Mouse (Mus musculus) adrenal gland, postnatal 25 days (tissue): ENCODE data around the gene Cdk6. TPM values are rescaled to one million over a fixed set of nuclear protein-coding genes. Genes with fewer than 3 reads are reported as not detected.

ENCODE experiments used
- DNase-seq: peaks from one replicate; pipeline ENCODE4 v3.0.0; 2021; ENCODE audit warnings: mixed read lengths
- total RNA-seq: library from RNA; stranded (reverse); gene quantifications from 2 replicates; pipeline ENCODE4 v1.2.3, GENCODE M21; 2021

The Cdk6 gene
- total RNA-seq, 1 experiment from 2014 or later = 27.0 TPM

DNA sequence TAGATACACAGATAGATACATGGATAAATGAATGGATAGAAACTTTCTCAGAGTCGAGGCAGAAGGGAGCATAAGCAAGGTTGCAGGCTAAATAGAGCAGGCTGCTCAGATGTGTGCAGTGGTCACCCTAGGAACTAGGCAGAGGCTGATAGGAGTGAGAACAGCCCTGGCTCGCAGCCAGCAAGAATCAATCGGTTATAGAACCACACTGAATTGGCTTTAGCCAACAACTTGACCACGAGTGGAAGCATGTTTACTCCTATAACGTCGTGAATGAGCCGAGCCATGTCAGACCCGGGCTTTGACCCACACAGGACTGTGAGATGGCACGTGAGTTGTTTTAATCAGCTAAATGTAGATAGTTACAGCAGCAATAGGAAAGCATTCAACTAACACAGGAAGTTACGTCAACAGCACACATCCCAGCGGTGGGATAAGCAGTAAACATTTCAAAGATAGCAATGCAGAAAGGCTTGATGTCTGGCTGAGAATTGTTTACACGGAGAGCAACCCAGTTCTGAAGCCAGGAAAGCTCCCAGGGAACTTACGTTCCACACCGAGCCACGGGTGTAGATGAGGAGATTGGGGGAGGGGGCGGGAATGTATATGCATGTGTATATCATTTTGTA lies 147.0 kb downstream of the Cdk6 start:
- DNase-seq = no peak

DNA sequence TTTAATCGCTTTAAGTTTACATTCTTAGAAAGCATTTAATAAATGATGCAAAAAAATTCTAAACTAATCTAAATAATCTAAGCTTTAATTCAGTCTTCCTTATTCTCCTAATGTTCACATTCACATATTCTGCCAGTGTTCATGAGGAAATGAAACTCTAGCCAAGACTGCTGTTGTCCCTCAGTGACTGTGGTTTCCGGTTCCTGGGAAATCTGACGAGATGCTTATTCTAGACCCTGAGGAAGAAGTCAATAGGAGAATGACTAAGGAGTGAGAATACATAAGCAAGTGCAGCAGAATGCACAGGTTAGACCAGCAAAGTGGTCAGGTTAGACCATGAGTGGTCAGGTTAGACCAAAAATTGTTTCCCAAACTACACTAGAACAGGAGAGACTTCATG lies 149.1 kb downstream of the Cdk6 start:
- DNase-seq = no peak

DNA sequence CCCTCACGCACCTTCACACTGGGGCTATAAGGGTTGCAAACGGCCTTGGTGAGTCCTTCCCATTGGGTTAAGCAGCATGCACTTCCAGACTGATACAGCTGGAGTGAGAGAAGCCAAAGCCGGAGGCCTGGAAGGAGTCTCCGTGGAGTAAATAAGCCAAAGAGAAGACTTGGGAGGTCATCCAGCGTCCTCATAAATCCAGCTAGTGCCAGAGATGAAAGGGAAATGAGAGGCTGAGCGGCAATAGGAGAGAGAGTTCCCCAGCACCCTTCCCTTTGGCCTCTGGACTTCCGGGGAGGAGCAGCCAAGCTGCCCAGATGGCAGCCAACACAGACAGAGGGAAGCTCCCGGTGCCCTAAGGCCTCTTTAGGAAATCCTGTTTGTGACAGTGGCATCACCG lies 149.8 kb downstream of the Cdk6 start:
- peak; percentile 61 for DNase-seq

DNA sequence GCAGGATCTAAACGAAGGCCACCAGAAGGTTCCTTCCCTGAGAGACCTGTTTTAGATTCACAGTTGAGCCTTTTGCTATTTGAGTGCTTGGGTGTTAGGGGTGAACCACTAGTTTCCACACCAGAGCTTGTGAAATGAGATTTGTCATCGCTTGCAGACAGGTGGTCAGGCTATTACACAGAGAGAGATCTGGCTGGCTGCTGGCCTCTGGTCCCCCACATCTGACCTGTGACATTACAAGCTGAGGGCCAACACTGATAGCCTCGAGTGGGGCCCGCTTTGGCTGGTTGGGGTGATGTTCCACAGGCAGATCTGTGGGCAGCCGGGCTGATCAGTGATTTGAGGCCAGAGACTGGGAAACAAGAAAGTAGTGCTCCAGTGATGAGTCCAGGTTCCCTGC lies 150.6 kb downstream of the Cdk6 start:
- no peak for DNase-seq

DNA sequence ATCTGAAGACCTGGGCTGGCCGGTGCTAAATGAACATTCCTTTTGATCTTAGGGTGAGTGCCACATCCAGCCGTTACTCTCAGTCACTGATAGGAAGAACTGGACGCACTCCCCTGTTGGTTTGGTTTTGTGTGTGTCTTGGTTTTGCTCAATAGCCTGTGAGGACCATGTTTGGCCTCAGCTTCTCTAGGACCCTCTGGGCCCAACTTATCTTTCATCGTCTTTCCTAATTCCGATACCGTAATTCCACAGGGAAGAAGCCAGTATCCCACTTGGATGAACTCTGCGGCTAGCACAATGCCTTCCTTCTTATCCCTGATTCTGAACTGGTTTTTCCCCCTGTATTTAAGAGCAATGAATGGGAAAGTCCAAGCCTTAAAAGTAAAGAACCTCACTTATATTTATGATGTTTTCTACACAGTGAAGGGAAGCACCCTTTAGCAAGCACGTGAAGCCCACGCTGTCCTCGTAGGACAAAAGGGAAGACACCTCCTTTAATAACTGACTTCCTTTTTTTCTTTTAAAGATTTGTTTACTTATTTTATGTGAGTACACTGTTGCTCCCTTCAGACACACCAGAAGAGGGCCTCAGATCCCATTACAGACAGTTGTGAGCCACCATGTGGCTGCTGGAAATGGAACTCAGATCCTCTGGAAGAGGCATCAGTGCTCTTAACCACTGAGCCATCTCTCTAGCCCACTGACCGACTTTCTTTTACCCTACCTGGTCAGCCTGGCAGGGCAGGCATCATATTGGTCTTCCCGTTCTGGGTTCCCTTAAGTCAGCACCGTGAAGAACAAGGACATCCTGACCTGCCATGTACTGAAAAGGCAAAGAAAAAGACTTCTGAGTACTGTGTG lies 151.7 kb downstream of the Cdk6 start:
- no peak for DNase-seq

DNA sequence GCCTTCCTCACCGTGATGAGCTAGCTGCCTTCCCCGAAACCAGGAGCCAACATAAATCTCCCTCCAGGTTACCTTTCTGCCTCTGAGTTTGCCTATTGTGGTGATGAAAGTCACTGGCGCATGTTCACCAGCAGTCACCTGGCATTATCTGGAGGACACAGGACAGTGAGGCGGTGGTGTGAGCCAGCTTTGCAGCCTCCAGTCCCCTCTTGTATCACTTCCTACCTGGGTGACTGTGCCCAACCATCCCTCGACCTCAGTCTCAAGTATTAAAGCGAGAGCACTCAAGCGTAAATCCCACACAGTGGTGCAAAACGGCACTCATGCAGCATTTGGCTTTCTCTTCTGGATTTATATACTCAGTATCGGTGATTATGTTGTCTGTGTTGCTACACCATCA lies 152.7 kb downstream of the Cdk6 start:
- DNase-seq = no peak

DNA sequence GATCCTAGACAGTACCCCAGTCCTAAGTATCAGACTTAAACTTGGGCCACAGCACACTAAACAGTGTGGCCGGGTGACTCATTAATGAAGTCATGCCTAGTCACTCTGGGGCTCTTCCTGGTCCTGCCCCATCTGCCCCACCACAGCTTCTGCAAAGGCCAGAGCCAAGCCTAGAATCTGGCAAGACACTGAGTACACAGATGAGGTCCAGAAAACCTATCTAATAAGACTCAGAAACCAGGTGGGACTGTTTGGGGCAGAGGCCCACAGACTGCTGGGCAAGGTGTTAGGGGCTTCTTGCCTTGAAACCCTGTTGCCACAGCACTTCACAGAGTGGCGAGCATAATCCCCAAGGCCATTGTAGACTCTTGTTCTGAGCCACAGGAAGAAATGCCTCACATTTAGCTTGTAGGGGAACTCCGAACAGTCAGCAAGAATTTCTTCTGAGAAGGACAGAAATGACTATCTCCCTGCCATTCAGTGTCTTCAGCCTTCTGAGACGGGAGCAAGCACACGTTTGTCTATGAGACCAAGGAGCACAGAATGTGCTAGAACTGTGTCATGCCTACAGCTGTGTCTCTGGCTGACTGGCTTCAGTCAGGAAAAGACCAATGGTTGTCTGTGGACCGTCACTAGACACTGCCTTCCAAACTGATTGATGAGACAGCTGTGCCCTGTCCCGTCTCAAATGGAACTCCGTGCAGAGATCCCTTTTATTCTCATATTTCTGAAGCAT lies 153.3 kb downstream of the Cdk6 start:
- DNase-seq = no peak

DNA sequence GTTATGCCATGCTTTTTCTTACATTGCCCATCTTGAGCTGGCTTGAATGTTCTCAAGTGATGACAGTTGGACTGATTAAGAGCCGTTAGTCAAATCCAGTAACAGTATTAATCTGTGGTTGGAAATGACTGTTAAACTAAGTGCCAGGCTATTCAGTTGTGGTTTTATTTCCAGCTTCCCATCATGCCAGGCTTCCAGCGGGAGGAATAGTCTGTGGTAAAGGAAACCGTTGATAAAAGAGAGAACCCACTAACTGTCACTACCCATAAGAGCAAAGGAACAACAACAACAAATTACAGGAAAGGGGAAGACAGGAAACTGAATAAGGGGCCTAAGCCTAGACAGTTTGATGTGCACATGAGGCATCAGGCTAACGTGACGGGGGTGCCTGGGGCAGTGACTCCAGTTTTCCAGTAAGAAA lies 156.2 kb downstream of the Cdk6 start:
- no peak for DNase-seq

DNA sequence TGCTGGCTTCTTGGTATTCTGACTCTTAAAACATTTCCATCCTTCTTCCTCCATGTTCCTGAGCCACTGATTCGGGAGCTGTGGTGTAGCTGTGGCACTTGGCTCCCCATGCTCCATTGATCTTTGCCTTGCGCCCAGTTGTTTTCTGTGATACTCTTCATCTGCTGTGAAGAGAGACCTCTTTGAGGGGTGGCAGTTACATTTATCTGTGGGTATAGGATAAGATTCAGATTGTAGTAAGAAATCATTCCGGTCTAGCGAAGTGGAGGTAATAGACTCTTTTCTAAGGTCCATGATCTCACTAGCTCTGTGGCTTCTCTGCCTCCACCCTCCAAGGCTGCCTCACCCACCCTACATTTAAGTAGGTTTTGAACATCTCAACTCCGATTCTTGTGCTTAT lies 159.0 kb downstream of the Cdk6 start:
- no peak for DNase-seq

DNA sequence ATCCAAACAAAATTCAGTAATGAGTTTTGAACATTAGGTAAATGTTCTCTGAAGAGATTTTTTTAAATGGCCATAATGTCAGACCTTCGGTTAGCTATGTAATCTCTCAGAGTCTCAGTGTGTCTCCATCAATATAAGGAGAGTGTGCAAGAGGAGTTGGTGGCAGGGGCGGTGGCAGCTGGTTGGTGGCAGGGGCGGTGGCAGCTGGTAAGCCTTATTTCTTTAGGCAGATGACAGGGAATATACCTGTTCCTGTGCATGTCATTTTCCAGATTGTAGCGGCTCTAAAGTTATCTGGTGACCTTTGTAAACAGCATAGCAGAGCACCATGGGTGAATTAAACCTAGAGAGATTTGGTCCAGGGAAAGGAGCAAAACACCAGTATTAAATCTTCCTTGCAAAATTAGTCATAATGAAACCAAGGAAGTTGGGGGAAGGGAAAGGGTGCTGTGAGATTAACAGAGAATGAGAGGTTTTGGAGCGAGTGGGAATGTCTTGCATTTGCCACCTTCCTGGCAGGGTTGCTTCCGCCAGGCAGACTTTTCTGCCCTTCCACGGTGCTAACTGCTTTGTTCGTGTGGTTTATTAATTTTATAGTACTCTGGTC lies 159.8 kb downstream of the Cdk6 start:
- no peak for DNase-seq

DNA sequence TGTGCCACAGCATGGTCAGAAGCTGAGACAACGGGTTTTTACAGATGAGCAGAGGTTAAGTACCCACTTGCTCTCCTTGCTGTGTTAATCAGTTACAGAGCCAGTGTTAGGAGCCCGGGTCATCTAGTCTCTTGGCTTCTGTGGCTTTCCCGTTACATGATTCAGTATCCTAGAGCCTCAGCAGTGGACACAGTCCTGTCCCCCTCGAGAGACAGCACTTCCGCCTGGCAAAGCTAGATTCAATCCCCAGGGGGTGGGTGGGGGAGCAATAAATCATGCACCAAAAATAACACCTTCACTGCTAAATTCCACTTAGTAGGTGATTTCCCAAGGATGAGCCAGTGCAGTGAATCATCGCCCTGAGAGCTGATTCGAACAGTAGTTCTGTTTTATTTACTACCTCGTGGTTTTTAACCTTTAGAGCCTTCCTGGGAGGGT lies 160.3 kb downstream of the Cdk6 start:
- no peak for DNase-seq

DNA sequence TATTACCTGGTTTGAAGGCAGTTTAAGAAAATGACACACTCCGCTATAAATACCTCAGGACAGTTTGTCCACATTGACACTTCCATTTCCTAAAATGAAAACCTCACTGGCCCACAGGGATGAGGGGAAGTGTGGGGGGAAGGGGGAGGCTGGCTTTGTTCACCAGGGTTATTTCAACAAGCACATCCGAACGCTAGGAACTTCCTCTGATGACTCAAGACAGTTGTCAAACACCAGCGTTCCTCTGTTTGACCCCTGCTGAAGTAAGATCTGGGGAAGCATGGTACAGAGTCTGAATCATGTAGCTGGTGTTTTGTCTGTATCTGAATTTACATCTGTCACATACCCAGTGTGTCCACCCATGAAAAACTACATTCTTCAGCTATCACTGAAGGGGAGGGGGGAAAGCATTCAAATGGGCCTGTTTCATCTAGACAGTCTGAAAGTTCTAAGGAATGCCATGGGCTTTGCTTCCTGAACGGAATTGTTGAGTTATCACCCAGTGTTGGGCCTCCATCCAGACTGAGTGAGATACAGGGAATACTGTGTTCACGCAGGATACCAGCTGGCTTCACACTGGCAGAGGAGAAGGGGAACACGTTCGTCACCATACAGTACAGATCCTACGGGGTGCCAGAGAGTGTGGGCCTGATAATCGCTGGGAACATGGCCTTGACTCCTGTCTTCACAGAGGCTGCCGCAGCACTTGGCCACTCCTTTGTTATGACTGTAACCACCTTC lies 161.5 kb downstream of the Cdk6 start:
- DNase-seq = peak; percentile 32

DNA sequence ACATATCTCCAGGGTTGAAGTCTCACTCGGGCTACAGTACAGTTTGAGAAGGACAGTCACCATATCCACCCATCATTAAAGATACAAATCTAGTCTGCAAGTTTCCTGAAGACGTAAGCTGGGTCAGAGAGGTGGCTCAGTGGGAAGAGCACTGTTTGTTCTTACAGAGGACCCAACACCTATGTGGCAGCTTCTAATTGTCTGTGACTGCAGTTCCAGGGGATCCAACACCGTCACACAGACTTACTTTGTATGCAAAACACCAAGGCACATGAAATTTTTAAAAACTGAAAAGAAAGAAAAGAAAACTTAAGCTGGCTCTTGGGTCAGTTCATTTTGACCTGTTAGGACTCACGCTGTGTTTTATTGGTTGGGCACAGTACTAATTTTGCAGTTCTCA lies 162.1 kb downstream of the Cdk6 start:
- DNase-seq = no peak

DNA sequence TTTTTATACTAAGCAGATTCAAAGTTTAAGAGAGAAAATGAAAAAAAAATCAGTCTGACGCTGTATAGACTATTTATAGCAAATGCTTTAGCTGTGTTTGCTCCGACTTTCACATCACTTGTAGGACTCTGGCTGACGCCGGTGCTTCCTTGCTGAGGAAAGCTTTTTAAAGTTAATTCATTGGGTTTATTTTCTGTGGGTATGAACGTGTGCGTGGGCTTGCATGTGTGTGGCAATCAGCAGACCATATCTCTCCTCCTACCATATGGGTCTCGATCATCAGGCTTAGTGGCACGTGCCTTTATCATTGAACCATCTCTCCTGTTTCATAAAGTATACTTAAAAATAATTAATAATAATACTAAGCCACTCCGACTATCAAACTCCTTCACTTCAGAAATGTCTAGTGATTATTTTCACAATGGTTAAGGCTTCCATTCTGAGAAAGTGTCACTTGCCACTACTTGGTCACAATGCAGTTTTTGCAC lies 162.6 kb downstream of the Cdk6 start:
- no peak for DNase-seq

DNA sequence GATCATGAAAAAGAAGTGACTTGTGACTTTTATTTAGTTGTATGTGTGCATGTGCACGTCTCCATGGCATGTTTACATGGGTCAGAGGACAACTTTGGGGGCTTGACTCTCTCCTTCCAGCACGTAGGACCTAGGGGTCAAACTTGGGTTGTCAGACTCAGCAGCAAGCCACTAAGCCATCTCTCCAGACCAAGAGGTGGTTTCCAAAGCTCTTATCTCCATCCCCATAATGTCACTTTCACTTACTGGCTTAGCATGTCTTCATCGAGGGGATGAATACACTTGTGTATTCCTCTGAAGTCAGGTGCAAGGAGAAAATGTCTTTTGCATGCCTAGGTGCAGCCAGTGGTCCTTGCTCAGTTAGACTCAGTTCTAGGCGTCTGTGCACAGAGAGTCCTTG lies 163.2 kb downstream of the Cdk6 start:
- DNase-seq = no peak

DNA sequence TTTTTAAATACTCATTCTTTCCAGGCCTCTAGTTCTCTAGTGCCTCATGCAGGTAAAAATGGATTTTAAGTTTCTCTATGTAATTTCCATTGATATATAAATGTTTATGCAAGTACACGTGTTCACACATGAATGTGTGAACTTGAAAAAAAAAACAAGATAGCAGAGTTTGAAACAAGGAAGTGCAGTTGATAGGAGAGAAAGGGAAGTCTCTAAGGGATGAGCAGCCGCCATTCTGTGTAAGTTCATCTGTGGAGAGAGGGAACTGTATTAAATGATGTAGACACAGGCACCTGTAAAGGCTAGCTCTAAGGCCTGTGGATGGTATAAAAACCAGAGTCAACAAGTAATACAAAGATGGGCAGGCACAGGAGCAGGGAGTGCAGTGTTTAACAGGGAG lies 164.3 kb downstream of the Cdk6 start:
- DNase-seq = no peak

DNA sequence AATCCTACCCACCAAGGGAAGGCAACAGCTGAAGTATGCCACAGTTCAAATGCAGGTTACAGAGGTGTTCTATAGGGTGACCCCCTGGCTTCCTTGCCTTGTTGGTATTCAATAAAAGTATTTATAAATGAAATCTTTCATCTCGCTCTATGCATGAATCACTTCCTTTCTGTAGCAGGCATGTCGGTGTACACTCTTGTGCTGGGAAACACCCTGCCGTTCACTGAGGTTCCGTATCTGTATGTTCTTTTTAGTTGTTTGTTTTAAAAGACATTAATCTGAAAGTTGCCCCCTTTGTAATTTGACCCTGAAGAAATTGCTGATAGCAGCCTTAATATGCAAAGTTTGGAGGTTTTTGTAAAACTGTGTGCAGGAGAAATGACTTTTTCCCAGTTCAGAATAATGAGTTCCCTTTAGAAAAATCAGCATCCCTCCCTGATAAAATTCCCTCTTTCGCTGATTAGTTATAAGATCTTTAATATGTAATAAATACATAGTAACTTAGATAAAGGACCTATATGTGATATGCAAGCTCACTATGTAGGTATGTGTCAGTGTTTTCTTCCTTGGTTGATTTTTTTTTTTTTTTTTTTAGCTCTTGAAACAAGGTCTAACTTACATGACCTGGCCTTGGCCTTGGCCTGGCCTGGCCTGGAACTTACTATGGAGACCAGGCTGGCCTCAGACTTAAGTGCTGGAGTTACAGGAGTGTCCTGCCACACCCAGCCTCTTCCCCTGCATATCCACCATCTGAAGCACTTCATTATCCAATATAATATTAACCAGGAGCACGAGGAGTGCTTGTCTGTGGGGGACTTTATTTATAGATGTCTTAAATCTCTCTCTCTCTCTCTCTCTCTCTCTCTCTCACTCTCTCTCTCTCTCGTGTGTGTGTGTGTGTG lies 167.4 kb downstream of the Cdk6 start:
- no peak for DNase-seq

DNA sequence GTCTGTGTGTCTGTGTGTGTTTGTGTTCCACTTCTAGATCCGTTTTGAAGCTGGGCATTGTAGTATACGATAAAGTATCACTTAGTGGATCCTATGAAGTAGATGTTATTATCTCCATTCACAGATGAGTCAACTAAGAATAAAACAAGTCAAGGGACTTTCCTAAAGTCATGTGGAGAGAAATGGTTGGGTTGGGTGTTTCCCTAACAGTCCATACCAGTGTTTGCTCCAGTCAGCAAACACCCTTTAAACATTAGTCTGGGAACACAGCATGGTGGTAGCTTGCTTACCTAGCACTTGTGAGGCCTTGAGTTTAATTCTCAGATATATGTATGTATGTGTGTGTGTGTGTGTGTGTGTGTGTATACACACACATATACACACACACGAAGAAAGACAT lies 168.2 kb downstream of the Cdk6 start:
- no peak for DNase-seq

DNA sequence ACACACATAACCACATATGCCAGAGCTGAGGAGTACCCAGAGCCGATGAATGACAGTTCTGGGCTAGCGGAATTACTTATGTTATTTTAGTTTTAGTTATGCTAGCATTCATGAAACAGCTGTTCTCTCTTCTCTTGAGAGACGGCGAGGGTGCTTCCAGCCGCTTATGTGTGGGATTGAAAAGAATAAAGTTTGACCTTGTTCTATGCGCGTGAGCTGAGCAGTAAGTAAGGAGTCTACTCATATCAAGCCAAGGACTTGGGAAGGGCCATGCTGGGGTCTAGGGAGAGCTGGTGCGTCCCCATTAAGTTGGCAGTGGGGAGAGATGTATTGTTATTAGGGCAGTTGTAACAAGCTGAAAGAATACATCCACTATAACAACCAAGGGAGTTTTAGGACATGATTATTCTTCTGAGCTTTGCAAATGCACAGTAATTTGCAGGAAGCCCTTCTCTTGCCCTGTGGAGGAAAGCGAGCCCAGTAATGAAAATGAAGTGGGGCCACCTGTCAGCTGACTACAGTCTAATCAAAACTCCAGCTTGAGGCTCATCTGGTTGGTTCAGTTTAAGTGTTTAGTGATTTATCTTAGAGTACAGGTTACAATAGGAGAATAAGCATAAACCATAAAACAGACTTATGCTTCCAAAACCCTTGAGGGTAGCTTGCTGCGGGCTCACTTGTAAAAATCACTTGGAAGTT lies 170.0 kb downstream of the Cdk6 start:
- no peak for DNase-seq

DNA sequence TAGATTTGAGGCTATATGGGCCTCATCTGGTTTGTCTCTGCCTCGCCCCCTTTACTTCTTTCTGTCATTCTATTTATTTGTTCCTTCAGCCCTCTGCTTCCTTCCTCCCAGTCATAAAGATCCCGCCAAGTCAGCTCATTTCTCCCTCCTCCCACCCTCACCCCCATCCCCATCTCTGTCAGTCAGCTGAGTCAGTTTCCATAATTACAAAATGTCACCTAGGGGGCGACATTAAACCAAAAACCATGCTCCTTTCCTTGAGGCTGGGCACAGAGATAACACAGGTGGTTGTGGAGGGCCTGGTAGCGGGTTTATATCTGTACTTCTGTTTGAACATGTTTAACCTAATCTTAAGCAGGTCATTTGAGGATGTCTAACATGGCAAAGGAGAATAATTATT lies 171.3 kb downstream of the Cdk6 start:
- no peak for DNase-seq
